Mouse (Mus musculus) limb, embryonic 12.5 days (tissue): ENCODE data around the gene Acot3. TPM values are rescaled to one million over a fixed set of nuclear protein-coding genes. Genes with fewer than 3 reads are reported as not detected.
A peak's percentile ranks its signal among the peaks of the same experiment; 100 is the strongest.
"Not testable (repeated sequence)": the region's sequence is repeated elsewhere in the genome, so short reads cannot be mapped to it uniquely, and the experiment has no call there.

ENCODE experiments used
- ATAC-seq: fragments of 200-750 bp; cut with Nextera tagmentation; 2 replicates; pipeline ENCODE4 v1.8.0; 2017; ENCODE audit warnings: low read depth, moderate TSS enrichment; ENCODE audit not compliant: insufficient number of reproducible peaks, insufficient read depth, low FRiP score, low TSS enrichment
- H3K27ac ChIP-seq: fragments of 300-500 bp; sonication (generic); 2 replicates; pipeline ENCODE4 v1.5.1; 2016; ENCODE audit warnings: mild to moderate bottlenecking, moderate library complexity
- H3K27me3 ChIP-seq: fragments of 300-500 bp; sonication (generic); 2 replicates; pipeline ENCODE4 v1.6.1; 2016; ENCODE audit warnings: mild to moderate bottlenecking, moderate library complexity
- H3K36me3 ChIP-seq: fragments of 300-500 bp; sonication (generic); 2 replicates; pipeline ENCODE4 v1.6.1; 2016; ENCODE audit warnings: mild to moderate bottlenecking, moderate library complexity
- H3K4me1 ChIP-seq: fragments of 300-500 bp; sonication (generic); replicated peaks from 2 replicates; pipeline ENCODE4 v1.6.1; 2016
- H3K4me2 ChIP-seq: fragments of 300-500 bp; sonication (generic); 2 replicates; pipeline ENCODE4 v1.6.1; 2016; ENCODE audit warnings: mild to moderate bottlenecking, moderate library complexity
- H3K4me3 ChIP-seq: fragments of 300-500 bp; sonication (generic); replicated peaks from 2 replicates; pipeline ENCODE4 v1.5.1; 2016; ENCODE audit warnings: mild to moderate bottlenecking
- H3K9ac ChIP-seq: fragments of 300-500 bp; sonication (generic); replicated peaks from 2 replicates; pipeline ENCODE4 v1.6.1; 2016; ENCODE audit warnings: mild to moderate bottlenecking, moderate library complexity
- H3K9me3 ChIP-seq: fragments of 300-500 bp; sonication (generic); 2 replicates; pipeline ENCODE4 v1.6.1; 2016; ENCODE audit warnings: mild to moderate bottlenecking, moderate library complexity
- WGBS: fragments of 180-500 bp; shearing (Covaris S2); methylation state at CpG from one replicate; pipeline ENCODE4 v1.1.7; 2016; 5-methylcytosine and 5-hydroxymethylcytosine counted together
- polyA plus RNA-seq: library from polyadenylated mRNA; unstranded; fragments of >200 nt; fragmentation: Nextera tagmentation; extraction: Ambion mirVana; gene quantifications from 2 replicates; pipeline ENCODE4 v1.2.1, GENCODE M21; 2016

The Acot3 gene
- polyA plus RNA-seq, 1 experiment from 2014 or later, result 0.66 TPM

GRCm38 (mm10) chr12:84023052-84023745 is 28.7 kb upstream of the Acot3 start:
- Histone ChIP-seq H3K9me3 (no peaks in the 10 kb centered on the region), H3K36me3 (no peaks in the 10 kb centered on the region), H3K27ac (peak overlapping the region; percentile 56), H3K9ac (no peak overlapping the region), H3K4me3 (no peak overlapping the region), H3K27me3 (no peaks in the 10 kb centered on the region), H3K4me1 (no peaks in the 10 kb centered on the region), H3K4me2 (no peak overlapping the region)
- no peak for ATAC-seq
- WGBS, result 80% methylated on average over 9 of the region's 9 CpGs

GRCm38 (mm10) chr12:84025888-84026287 is 26.1 kb upstream of the Acot3 start:
- ATAC-seq, result no peak
- WGBS, result 81% methylated on average over 7 of the region's 7 CpGs
- Histone ChIP-seq H3K9me3 (no peaks in the 10 kb centered on the region), H3K27me3 (no peaks in the 10 kb centered on the region), H3K27ac (no peak overlapping the region), H3K4me1 (no peaks in the 10 kb centered on the region), H3K9ac (no peak overlapping the region), H3K4me3 (no peak overlapping the region), H3K36me3 (no peaks in the 10 kb centered on the region), H3K4me2 (no peak overlapping the region)

GRCm38 (mm10) chr12:84028328-84028727 is 23.6 kb upstream of the Acot3 start:
- not testable (repeated sequence) for H3K27ac ChIP-seq, H3K4me2 ChIP-seq, ATAC-seq, H3K36me3 ChIP-seq, H3K27me3 ChIP-seq, H3K9ac ChIP-seq, H3K4me1 ChIP-seq, H3K4me3 ChIP-seq, H3K9me3 ChIP-seq
- 70% methylated on average over 3 of the region's 3 CpGs for WGBS

- not testable (repeated sequence) for H3K27ac ChIP-seq, ATAC-seq, H3K4me1 ChIP-seq, H3K27me3 ChIP-seq, H3K36me3 ChIP-seq, H3K9me3 ChIP-seq, H3K4me3 ChIP-seq, H3K4me2 ChIP-seq, H3K9ac ChIP-seq
- WGBS, result 95% methylated on average over 1 of the region's 1 CpGs
Measured at GRCm38 (mm10) chr12:84029043-84029442, 22.9 kb upstream of the Acot3 start.

- ATAC-seq, result no peak
- H3K9me3 ChIP-seq, result no peaks in the 10 kb centered on the region
- no peak overlapping the region for H3K4me3 ChIP-seq
- no peaks in the 10 kb centered on the region for H3K36me3 ChIP-seq
- H3K9ac ChIP-seq, result no peak overlapping the region
- no peaks in the 10 kb centered on the region for H3K4me1 ChIP-seq
- H3K4me2 ChIP-seq, result no peak overlapping the region
- H3K27me3 ChIP-seq, result no peaks in the 10 kb centered on the region
- H3K27ac ChIP-seq, result no peak overlapping the region
- WGBS, result 74% methylated on average over 4 of the region's 4 CpGs
Measured at GRCm38 (mm10) chr12:84030659-84031332, 21.1 kb upstream of the Acot3 start.

GRCm38 (mm10) chr12:84032854-84033253 is 19.1 kb upstream of the Acot3 start:
- no peak for ATAC-seq
- Histone ChIP-seq H3K9ac (no peak overlapping the region), H3K4me3 (no peak overlapping the region)

GRCm38 (mm10) chr12:84033302-84033701 is 18.6 kb upstream of the Acot3 start:
- H3K9me3 ChIP-seq, H3K27ac ChIP-seq, ATAC-seq, H3K36me3 ChIP-seq, H3K4me3 ChIP-seq, H3K4me2 ChIP-seq, H3K27me3 ChIP-seq, H3K9ac ChIP-seq, H3K4me1 ChIP-seq: not testable (repeated sequence)
- 76% methylated on average over 2 of the region's 2 CpGs for WGBS

More at GRCm38 (mm10) chr12:84032854-84033253, 19.1 kb upstream of the Acot3 start:
- Histone ChIP-seq H3K27ac (no peak overlapping the region), H3K4me1 (no peaks in the 10 kb centered on the region), H3K9me3 (no peaks in the 10 kb centered on the region), H3K27me3 (peaks cover 6% of the 10 kb centered on the region; the same call in 1 of the 2 replicates), H3K36me3 (no peaks in the 10 kb centered on the region), H3K4me2 (no peak overlapping the region)
- WGBS, result 89% methylated on average over 4 of the region's 4 CpGs

- ATAC-seq, result no peak
- H3K9ac ChIP-seq, result no peak overlapping the region
- no peak overlapping the region for H3K4me3 ChIP-seq
- H3K9me3 ChIP-seq, result no peaks in the 10 kb centered on the region
- no peaks in the 10 kb centered on the region for H3K4me1 ChIP-seq
- H3K27ac ChIP-seq, result no peak overlapping the region
- no peaks in the 10 kb centered on the region for H3K36me3 ChIP-seq
- WGBS, result 55% methylated on average over 4 of the region's 4 CpGs
- H3K27me3 ChIP-seq, result peaks cover 9% of the 10 kb centered on the region; the same call in 1 of the 2 replicates
- H3K4me2 ChIP-seq, result no peak overlapping the region
Measured at GRCm38 (mm10) chr12:84034108-84034507, 17.8 kb upstream of the Acot3 start.

- not testable (repeated sequence) for ATAC-seq, H3K27ac ChIP-seq, H3K27me3 ChIP-seq, H3K36me3 ChIP-seq, H3K4me1 ChIP-seq
- Histone ChIP-seq H3K4me3 (peak within 1 kb of the TSS; percentile 46), H3K9me3 (peaks cover 16% of the 10 kb centered on the region; the same call in 1 of the 2 replicates), H3K4me2 (peak within 1 kb of the TSS; percentile 69), H3K9ac (peak within 1 kb of the TSS; percentile 54)
- 5% methylated on average over 32 of the region's 32 CpGs for WGBS
Measured at GRCm38 (mm10) chr12:84038241-84038640, 13.7 kb upstream of the Acot3 start, which contains the start of gene Acot4. TSS of gene Acot4 (plus strand) at chr12:84038379.

- not testable (repeated sequence) for H3K36me3 ChIP-seq, ATAC-seq, H3K27ac ChIP-seq, H3K4me1 ChIP-seq, H3K27me3 ChIP-seq
- Histone ChIP-seq H3K4me2 (peak within 1 kb of the TSS; percentile 69), H3K9ac (peak within 1 kb of the TSS; percentile 54), H3K9me3 (peaks cover 16% of the 10 kb centered on the region; the same call in 1 of the 2 replicates), H3K4me3 (peak within 1 kb of the TSS; percentile 46)
- 4% methylated on average over 39 of the region's 39 CpGs for WGBS
Measured at GRCm38 (mm10) chr12:84038691-84039111, 13.2 kb upstream of the Acot3 start, which contains the start of gene Gm49366. TSS of gene Gm49366 (plus strand) at chr12:84038935.

- Histone ChIP-seq H3K27me3 (peaks cover 9% of the 10 kb centered on the region; the same call in 1 of the 2 replicates), H3K4me2 (no peak overlapping the region), H3K9me3 (peaks cover 16% of the 10 kb centered on the region; the same call in 1 of the 2 replicates), H3K4me3 (no peak overlapping the region), H3K27ac (no peak overlapping the region), H3K4me1 (no peaks in the 10 kb centered on the region), H3K9ac (no peak overlapping the region), H3K36me3 (no peaks in the 10 kb centered on the region)
- ATAC-seq, result no peak
- WGBS, result 89% methylated on average over 5 of the region's 5 CpGs
Measured at GRCm38 (mm10) chr12:84042248-84042647, 9.7 kb upstream of the Acot3 start.
